Mouse (Mus musculus): ENCODE results near the gene B4galt5. TPM values are rescaled to one million over a fixed set of nuclear protein-coding genes. Genes with fewer than 3 reads are reported as not detected.

B4galt5 gene
- polyA plus RNA-seq, 1 experiment from 2014 or later: 34.2 TPM

DNA sequence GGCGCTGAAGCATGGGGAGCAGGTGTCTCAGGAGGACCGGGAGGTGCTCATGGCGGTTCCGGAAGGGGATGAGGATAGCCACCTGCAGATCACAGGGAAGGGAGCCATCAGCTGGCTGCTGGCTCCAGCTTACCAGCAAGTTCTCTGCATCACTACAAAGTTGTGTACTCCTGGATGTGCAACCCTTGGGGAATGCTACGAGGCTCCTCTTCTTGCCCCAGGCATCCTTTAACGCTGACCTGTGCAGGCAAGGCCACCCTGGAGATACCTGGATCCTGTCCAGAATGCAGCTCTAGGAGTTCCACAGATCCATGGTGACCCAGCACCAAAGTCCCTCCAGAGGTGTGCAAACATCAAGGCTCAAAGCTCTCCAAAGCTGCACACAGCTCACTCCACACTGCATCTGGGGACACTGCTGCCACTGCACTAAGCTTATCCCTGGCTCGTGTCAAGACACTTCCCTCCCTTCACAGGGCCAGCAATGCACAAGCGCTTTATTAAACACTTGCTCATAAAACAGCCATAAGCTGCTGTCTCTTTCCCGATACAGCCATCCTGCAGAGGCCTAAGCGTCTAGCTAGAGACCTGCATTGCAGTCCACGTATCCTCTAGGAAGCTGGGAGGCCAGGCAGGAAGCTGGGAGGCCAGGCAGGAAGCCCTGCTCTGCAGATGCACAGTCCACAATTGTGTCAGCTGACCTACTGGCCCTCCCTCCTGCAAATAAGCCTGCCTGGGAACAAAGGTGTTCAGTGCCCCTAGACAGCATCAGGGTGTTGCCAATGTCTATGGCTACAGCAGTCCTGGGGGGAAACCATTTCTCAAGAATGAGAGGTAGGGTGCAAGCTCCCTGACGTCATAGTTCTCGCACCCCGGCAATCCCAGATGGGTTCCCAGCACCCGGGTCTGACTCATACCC, 42.1 kb downstream of the B4galt5 start:
- no peak overlapping the region for H3K4me3 ChIP-seq
- H3K4me1 ChIP-seq (replicated peaks): peaks cover 9% of the 10 kb centered on the region
- ATAC-seq (ENCODE audit: low FRiP score, low read depth): no peak
- H3K36me3 ChIP-seq: peaks cover 11% of the 10 kb centered on the region
- H3K9me3 ChIP-seq: no peaks in the 10 kb centered on the region
- WGBS: 81% methylated on average over 15 of the region's 15 CpGs
- H3K27me3 ChIP-seq: no peaks in the 10 kb centered on the region
- no peak overlapping the region for H3K4me2 ChIP-seq
- peak overlapping the region; percentile 52; the same call in 1 of the 2 replicates for H3K27ac ChIP-seq (replicated peaks)
- no peak overlapping the region for H3K9ac ChIP-seq

DNA sequence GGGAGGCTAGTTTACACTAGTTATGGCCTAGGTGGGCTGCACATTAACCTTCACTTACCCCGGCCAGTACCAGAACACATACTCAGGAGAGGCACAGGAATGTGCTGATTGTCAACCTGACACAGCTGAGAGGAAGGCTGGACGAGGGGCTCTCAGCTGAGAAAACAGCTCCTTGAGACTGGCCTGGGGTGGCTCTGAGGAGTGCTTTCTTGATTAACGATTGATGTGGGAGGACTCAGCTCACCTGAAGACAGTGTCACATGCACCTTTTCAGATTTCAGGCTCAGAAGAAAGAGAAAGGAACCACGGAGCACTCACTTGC, 42.7 kb downstream of the B4galt5 start:
- H3K9ac ChIP-seq: no peak overlapping the region
- no peaks in the 10 kb centered on the region for H3K27me3 ChIP-seq
- WGBS: 90% methylated on average over 4 of the region's 4 CpGs
- no peaks in the 10 kb centered on the region for H3K9me3 ChIP-seq
- no peak for ATAC-seq (ENCODE audit: low FRiP score, low read depth)
- H3K4me2 ChIP-seq: no peak overlapping the region
- H3K4me1 ChIP-seq (replicated peaks): peaks cover 9% of the 10 kb centered on the region
- no peak overlapping the region for H3K4me3 ChIP-seq
- peaks cover 11% of the 10 kb centered on the region for H3K36me3 ChIP-seq
- H3K27ac ChIP-seq (replicated peaks): no peak overlapping the region

DNA sequence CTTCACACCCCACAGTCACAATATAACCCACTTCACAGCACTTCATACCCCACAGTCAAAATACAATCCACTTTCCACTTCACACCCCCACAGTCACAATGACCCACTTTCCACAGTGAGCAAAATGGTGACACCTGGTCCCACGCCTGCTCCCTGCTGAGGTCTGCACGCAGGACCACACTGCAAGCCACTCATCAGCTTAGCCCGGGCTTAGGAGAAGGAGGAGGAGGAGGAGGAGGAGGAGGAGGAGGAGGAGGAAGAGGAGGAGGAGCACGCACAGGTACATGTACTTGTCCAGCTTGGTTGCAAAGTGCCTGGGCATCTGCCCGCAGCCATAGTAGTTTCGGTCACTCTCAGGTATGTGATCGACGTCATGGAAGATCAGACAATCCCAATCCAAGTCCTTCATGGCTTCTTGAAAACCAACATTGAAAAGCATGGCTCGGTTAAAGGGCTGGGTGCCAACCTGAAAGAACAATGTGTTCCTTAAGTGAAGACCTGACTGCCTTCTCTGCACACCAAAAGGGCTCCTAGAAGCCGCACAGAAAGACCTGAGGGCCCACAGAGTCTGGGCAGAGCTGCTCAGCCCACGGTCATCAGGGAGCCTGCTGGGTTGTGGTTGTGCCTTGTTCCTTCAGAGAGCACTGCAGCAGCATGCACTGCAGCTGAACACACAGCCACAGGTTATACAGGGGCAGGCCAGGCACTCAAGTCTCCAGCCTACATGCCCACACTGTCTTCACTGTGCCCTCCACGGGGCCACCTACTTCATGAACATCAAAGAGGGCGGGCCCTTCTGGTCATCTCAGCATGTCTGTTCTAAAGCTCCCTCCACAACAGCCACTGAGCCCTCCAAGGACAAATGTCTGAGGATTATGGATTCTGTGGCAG, 43.4 kb downstream of the B4galt5 start:
- no peak for ATAC-seq (ENCODE audit: low FRiP score, low read depth)
- H3K9me3 ChIP-seq: no peaks in the 10 kb centered on the region
- H3K4me1 ChIP-seq (replicated peaks): peaks cover 9% of the 10 kb centered on the region
- H3K36me3 ChIP-seq: peaks cover 11% of the 10 kb centered on the region
- no peak overlapping the region for H3K9ac ChIP-seq
- no peak overlapping the region for H3K27ac ChIP-seq (replicated peaks)
- 95% methylated on average over 12 of the region's 13 CpGs for WGBS
- H3K4me3 ChIP-seq: no peak overlapping the region
- no peak overlapping the region for H3K4me2 ChIP-seq
- H3K27me3 ChIP-seq: no peaks in the 10 kb centered on the region

DNA sequence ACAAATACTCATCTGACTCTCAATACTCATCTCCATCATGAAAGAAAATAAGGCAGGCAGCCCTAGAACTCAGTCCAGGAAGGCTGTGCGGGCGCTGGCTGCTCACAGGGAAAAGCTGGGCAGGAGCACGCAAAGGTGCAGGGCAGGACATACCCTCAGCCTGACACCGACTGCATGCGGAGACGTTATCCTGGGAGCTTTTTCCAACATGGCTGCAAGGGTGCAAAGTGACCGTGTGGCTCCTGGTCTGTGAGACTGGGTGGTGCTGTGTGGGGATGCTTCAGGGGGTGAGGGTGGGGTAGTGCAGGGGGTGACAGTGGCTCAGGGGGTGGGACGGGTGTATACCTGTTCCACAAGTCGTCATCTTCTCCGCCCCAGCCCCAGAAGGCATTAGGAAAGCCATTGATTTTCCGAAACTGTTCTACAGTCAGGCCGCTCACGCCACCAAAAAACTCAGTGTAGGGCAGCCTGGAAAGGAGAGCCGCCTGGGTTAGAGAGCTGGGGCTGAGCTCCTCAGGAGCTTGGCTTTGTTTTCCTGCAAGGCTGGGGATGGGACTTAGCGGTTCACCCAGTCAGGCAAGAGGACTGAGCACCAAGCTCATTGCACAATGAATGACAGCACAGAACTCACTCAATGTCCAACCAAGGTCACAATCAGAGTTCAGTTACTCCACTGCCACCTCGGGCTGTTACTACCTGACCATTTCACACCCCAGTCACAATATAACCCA, 44.2 kb downstream of the B4galt5 start:
- Histone ChIP-seq H3K27me3 (no peaks in the 10 kb centered on the region), H3K4me1 (replicated peaks) (peaks cover 14% of the 10 kb centered on the region), H3K4me2 (no peak overlapping the region), H3K9ac (no peak overlapping the region), H3K9me3 (no peaks in the 10 kb centered on the region), H3K4me3 (no peak overlapping the region), H3K27ac (replicated peaks) (no peak overlapping the region), H3K36me3 (peaks cover 11% of the 10 kb centered on the region)
- 90% methylated on average over 16 of the region's 16 CpGs for WGBS
- ATAC-seq (ENCODE audit: low FRiP score, low read depth): no peak

DNA sequence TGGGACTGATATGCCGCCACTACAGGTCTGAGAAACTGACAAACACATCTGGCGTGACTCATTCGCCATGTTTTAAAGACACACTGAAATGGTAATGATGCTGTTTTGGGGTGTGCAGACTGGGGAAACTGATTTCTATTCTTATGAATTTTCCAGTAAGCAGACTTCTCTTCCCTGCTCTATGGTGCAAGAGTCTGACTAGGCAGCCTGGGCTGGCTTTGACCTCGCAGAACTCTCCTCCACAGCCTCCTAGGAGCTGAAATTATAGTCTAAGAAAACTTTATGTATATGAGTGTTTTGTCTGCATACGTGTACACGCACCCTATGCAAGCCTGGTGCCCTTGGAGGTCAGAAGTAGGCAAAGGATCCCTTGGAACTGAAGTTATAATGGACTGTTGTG, 45.2 kb downstream of the B4galt5 start:
- H3K4me2 ChIP-seq: no peak overlapping the region
- H3K9ac ChIP-seq: no peak overlapping the region
- no peaks in the 10 kb centered on the region for H3K9me3 ChIP-seq
- 86% methylated on average over 6 of the region's 6 CpGs for WGBS
- no peak for ATAC-seq (ENCODE audit: low FRiP score, low read depth)
- no peaks in the 10 kb centered on the region for H3K27me3 ChIP-seq
- H3K36me3 ChIP-seq: peaks cover 11% of the 10 kb centered on the region
- H3K4me1 ChIP-seq (replicated peaks): peaks cover 24% of the 10 kb centered on the region
- no peak overlapping the region for H3K4me3 ChIP-seq
- no peak overlapping the region for H3K27ac ChIP-seq (replicated peaks)

DNA sequence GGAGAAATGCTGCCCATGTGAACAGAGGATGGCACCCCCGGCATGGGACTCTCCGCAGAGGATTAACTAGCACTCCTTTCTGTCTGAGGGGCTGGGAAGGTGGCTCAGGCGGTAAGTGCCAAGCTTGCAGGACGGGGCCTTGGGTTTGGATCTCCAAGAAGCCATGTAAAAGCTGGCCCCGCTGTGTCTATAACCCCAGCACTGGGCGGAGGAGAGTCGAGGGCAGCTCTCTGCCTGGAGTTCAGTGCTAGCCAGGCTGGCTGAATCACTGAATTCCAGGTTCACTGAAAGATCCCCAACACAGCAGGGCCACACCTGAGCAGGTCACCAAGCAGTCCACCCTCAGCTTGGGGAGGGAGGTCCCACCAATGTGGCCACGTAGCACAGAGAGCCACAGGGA, 45.8 kb downstream of the B4galt5 start:
- no peaks in the 10 kb centered on the region for H3K27me3 ChIP-seq
- no peak overlapping the region for H3K9ac ChIP-seq
- H3K4me1 ChIP-seq (replicated peaks): peaks cover 26% of the 10 kb centered on the region
- H3K4me2 ChIP-seq: no peak overlapping the region
- WGBS: 94% methylated on average over 8 of the region's 8 CpGs
- no peak for ATAC-seq (ENCODE audit: low FRiP score, low read depth)
- H3K27ac ChIP-seq (replicated peaks): no peak overlapping the region
- H3K9me3 ChIP-seq: no peaks in the 10 kb centered on the region
- peaks cover 11% of the 10 kb centered on the region for H3K36me3 ChIP-seq
- no peak overlapping the region for H3K4me3 ChIP-seq

DNA sequence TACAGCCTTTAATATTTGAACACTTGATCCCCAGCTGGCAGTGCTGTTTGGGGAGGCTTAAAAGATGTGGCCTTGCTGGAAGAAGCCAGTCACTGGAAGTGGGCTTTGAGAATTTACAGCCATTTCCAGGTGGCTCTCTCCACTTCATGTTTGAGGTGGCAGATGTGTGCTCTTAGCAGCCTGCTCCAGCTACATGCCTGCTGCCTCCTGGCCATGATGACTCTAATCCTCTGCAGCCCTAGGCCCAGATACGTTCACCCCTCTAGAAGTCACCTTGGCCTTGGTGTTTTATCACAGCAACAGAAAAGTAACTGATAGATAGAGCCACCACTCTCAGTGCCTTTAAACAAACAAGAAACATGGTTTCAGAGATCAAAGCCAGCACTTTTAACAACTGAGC, 46.3 kb downstream of the B4galt5 start:
- Histone ChIP-seq H3K9ac (no peak overlapping the region), H3K4me2 (no peak overlapping the region), H3K4me1 (replicated peaks) (peaks cover 21% of the 10 kb centered on the region), H3K4me3 (no peak overlapping the region), H3K36me3 (peaks cover 11% of the 10 kb centered on the region), H3K27me3 (no peaks in the 10 kb centered on the region), H3K27ac (replicated peaks) (no peak overlapping the region), H3K9me3 (no peaks in the 10 kb centered on the region)
- WGBS: 84% methylated on average over 1 of the region's 1 CpGs
- no peak for ATAC-seq (ENCODE audit: low FRiP score, low read depth)

DNA sequence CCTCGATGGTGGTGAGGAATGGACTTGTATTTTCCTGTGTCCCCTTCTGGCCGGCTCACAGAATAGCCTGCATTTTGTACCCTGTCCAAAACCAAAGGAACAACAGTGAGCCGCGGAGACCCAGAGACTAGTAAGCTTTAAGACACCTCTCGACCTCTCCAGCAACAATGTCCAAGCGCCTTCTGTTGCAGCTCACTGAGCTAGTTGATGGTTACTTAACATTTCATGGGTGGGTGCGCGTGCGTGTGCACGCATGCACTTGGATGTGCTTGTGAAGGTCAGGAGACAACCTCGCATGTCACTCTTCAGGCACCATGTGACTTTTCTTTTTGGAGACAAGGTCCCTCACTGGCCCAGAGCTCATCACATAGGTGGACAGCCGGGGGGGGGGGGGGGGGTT, 47.0 kb downstream of the B4galt5 start:
- no peak overlapping the region for H3K27ac ChIP-seq (replicated peaks)
- peaks cover 17% of the 10 kb centered on the region for H3K4me1 ChIP-seq (replicated peaks)
- 90% methylated on average over 12 of the region's 12 CpGs for WGBS
- H3K36me3 ChIP-seq: peaks cover 11% of the 10 kb centered on the region
- H3K9ac ChIP-seq: no peak overlapping the region
- no peak overlapping the region for H3K4me3 ChIP-seq
- no peak for ATAC-seq (ENCODE audit: low FRiP score, low read depth)
- no peak overlapping the region for H3K4me2 ChIP-seq
- H3K27me3 ChIP-seq: no peaks in the 10 kb centered on the region
- no peaks in the 10 kb centered on the region for H3K9me3 ChIP-seq

DNA sequence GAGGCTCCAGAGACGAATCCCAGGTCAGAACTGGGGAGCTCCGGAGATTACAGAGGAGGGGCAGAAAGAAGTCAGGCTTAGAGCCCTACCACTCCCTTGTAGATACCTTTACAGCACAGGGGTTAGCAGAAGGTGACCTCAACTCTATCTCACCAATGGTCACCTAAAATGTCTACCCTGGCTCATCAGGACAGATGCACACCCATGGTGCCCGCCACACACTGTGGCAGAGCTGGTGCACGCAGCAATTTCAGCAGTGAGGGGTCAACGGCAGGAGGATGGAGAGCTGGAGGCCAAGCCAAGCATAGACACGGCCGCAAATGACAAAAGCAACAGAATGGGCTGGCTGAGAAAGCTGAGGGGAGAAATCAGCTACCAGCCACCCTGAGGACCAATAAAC, 47.4 kb downstream of the B4galt5 start:
- Histone ChIP-seq H3K36me3 (peaks cover 10% of the 10 kb centered on the region), H3K4me1 (replicated peaks) (peaks cover 17% of the 10 kb centered on the region), H3K4me2 (no peak overlapping the region), H3K9me3 (no peaks in the 10 kb centered on the region), H3K4me3 (no peak overlapping the region), H3K9ac (no peak overlapping the region), H3K27ac (replicated peaks) (no peak overlapping the region), H3K27me3 (no peaks in the 10 kb centered on the region)
- ATAC-seq (ENCODE audit: low FRiP score, low read depth): no peak
- WGBS: 96% methylated on average over 7 of the region's 7 CpGs

DNA sequence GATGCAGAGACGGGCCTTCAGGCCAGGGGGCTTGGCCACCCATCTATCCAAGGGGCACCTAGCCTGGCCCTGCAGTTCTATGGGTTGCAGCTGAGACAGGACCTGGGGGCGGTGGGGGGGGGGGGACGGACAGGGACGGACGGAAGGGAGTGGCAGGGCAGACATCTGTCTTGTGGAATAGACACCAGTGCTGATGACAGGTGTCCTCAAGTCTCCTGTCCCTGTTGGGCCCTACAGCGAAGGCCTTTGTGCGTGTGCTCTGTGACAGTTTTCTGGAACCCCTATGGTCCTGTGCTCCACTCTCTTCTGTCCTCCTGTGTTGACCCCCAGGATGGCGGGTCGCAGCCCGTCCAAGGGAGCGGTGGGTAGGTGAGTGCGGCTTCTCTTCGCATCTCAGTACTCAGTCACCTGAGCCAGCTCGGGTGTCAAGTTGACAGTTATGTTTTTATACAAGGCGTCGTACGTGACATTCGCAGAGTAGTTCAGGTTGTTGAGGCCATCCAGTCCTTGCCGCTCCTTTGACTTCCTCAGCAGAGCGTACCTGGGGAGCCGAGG, 48.0 kb downstream of the B4galt5 start:
- Histone ChIP-seq H3K9ac (no peak overlapping the region), H3K27ac (replicated peaks) (no peak overlapping the region), H3K27me3 (no peaks in the 10 kb centered on the region), H3K4me1 (replicated peaks) (peaks cover 17% of the 10 kb centered on the region), H3K4me3 (no peak overlapping the region), H3K4me2 (no peak overlapping the region), H3K36me3 (peaks cover 4% of the 10 kb centered on the region), H3K9me3 (no peaks in the 10 kb centered on the region)
- 88% methylated on average over 21 of the region's 21 CpGs for WGBS
- ATAC-seq (ENCODE audit: low FRiP score, low read depth): no peak

DNA sequence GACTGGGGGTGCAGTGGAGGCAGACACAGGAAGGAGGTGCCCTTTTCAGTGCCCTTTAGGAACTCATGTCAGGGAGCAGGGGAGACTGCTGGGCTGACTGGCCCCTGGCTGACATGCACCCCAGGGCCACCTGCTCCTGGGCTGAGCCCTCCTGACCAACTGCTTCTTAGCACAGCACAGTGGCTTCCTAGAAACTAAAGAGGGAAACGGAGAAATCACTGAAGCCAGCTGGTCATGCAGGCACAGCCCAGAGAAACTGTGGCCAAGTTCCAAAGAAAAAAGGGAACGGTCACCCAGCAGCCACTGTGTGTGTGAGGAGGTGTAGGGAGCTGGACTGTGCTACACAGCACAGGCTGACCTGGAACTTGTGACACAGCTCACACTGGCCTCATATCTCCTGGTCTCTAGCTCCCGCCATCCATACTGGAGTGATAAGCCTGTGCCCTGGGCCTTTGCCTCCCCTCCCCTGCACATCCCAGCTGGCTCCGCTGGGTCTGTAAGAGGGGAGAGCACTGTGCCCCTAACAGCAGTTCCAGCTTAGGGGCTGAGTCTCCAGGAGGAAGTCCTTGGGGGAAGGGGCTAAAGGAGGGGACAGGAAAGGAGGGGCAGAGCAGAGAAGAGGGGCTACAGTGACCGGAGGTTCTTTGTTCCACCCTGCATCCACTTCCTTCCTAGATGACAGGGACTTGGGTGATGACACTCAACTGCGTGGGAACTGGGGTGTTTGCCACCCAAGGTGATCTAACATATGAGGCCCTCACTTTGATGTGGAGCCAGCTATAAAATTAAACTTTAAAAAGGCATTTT, 48.9 kb downstream of the B4galt5 start:
- 57% methylated on average over 6 of the region's 6 CpGs for WGBS
- no peak overlapping the region for H3K9ac ChIP-seq

More for the DNA sequence above, 48.9 kb downstream of the B4galt5 start:
- Histone ChIP-seq H3K4me2 (no peak overlapping the region), H3K4me1 (replicated peaks) (peaks cover 17% of the 10 kb centered on the region), H3K27ac (replicated peaks) (peak overlapping the region; percentile 54; the same call in 1 of the 2 replicates), H3K4me3 (no peak overlapping the region), H3K27me3 (no peaks in the 10 kb centered on the region), H3K36me3 (no peaks in the 10 kb centered on the region; the same call in 1 of the 2 replicates), H3K9me3 (no peaks in the 10 kb centered on the region)
- peak; percentile 57 for ATAC-seq (ENCODE audit: low FRiP score, low read depth)

Data from hindbrain, embryonic 15.5 days (tissue).